Mouse (Mus musculus): Measurements from ENCODE around the gene Klhdc7b. TPM values are rescaled to one million over a fixed set of nuclear protein-coding genes. Genes with fewer than 3 reads are reported as not detected.
A peak's percentile ranks its signal among the peaks of the same experiment; 100 is the strongest.
"Not testable (repeated sequence)": the region's sequence is repeated elsewhere in the genome, so short reads cannot be mapped to it uniquely, and the experiment has no call there.

The Klhdc7b gene
- polyA plus RNA-seq, 1 experiment: not detected

GRCm38 (mm10) chr15:89429352-89430221, 44.9 kb downstream of the Klhdc7b start, which contains the start of the genes C730034F03Rik, Gm44502 and Chkb:
TSS of gene C730034F03Rik (plus strand) at chr15:89429589.
TSS of gene Gm44502 (minus strand) at chr15:89429696.
TSS of gene Chkb (minus strand) at chr15:89429908.
- H3K4me3 ChIP-seq (replicated peaks): peak within 1 kb of the TSS; percentile 97
- TF ChIP-seq GATA1 (IDR thresholded peaks at IDR 0.05; ENCODE audit: low read length): peak; percentile 17; the same call in 1 of the 2 replicates
- no peak for TF ChIP-seq TAL1 (IDR thresholded peaks at IDR 0.05; ENCODE audit: low read length)
- peaks cover 33% of the 10 kb centered on the region for H3K36me3 ChIP-seq (ENCODE audit: control insufficient read depth)
- no peaks in the 10 kb centered on the region for H3K27me3 ChIP-seq (ENCODE audit: control insufficient read depth)
- peaks cover 51% of the 10 kb centered on the region for H3K4me1 ChIP-seq (ENCODE audit: control insufficient read depth)
- H3K9me3 ChIP-seq (ENCODE audit: control insufficient read depth, low read length): no peaks in the 10 kb centered on the region

- no peaks in the 10 kb centered on the region for H3K27me3 ChIP-seq (ENCODE audit: control insufficient read depth)
- H3K4me1 ChIP-seq (ENCODE audit: control insufficient read depth): peaks cover 47% of the 10 kb centered on the region
- TF ChIP-seq TAL1 (IDR thresholded peaks at IDR 0.05; ENCODE audit: low read length) (no peak), GATA1 (IDR thresholded peaks at IDR 0.05; ENCODE audit: low read length) (no peak)
- H3K4me3 ChIP-seq (replicated peaks): peak overlapping the region; percentile 97
- H3K36me3 ChIP-seq (ENCODE audit: control insufficient read depth): peaks cover 32% of the 10 kb centered on the region
- H3K9me3 ChIP-seq (ENCODE audit: control insufficient read depth, low read length): no peaks in the 10 kb centered on the region
These were observed 45.6 kb downstream of the Klhdc7b start for GRCm38 (mm10) chr15:89430341-89430740.

- Histone ChIP-seq H3K36me3 (ENCODE audit: control insufficient read depth) (peaks cover 28% of the 10 kb centered on the region), H3K4me3 (replicated peaks) (peak overlapping the region; percentile 97), H3K4me1 (ENCODE audit: control insufficient read depth) (peaks cover 43% of the 10 kb centered on the region)
- not testable (repeated sequence) for H3K27me3 ChIP-seq (ENCODE audit: control insufficient read depth); H3K9me3 ChIP-seq (ENCODE audit: control insufficient read depth, low read length)
These were observed 46.1 kb downstream of the Klhdc7b start for GRCm38 (mm10) chr15:89430771-89431170.

- H3K27me3 ChIP-seq (ENCODE audit: control insufficient read depth): no peaks in the 10 kb centered on the region
- TF ChIP-seq GATA1 (IDR thresholded peaks at IDR 0.05; ENCODE audit: low read length): no peak
- no peak for TF ChIP-seq TAL1 (IDR thresholded peaks at IDR 0.05; ENCODE audit: low read length)
- peak overlapping the region; percentile 97 for H3K4me3 ChIP-seq (replicated peaks)
- H3K36me3 ChIP-seq (ENCODE audit: control insufficient read depth): peaks cover 23% of the 10 kb centered on the region
- peaks cover 40% of the 10 kb centered on the region for H3K4me1 ChIP-seq (ENCODE audit: control insufficient read depth)
- no peaks in the 10 kb centered on the region for H3K9me3 ChIP-seq (ENCODE audit: control insufficient read depth, low read length)
These were observed 46.6 kb downstream of the Klhdc7b start for GRCm38 (mm10) chr15:89431271-89431670.

- no peak overlapping the region for H3K4me3 ChIP-seq (replicated peaks)
- H3K36me3 ChIP-seq (ENCODE audit: control insufficient read depth): peaks cover 17% of the 10 kb centered on the region
- H3K4me1 ChIP-seq (ENCODE audit: control insufficient read depth): peaks cover 40% of the 10 kb centered on the region
- no peak for TF ChIP-seq TAL1 (IDR thresholded peaks at IDR 0.05; ENCODE audit: low read length)
- no peak for TF ChIP-seq GATA1 (IDR thresholded peaks at IDR 0.05; ENCODE audit: low read length)
- no peaks in the 10 kb centered on the region for H3K9me3 ChIP-seq (ENCODE audit: control insufficient read depth, low read length)
- H3K27me3 ChIP-seq (ENCODE audit: control insufficient read depth): no peaks in the 10 kb centered on the region
These were observed 47.1 kb downstream of the Klhdc7b start for GRCm38 (mm10) chr15:89431806-89432205.

- H3K36me3 ChIP-seq (ENCODE audit: control insufficient read depth): peaks cover 7% of the 10 kb centered on the region
- H3K4me1 ChIP-seq (ENCODE audit: control insufficient read depth): peaks cover 36% of the 10 kb centered on the region
These were observed 48.2 kb downstream of the Klhdc7b start for GRCm38 (mm10) chr15:89432946-89433345.

GRCm38 (mm10) chr15:89434136-89434535, 49.4 kb downstream of the Klhdc7b start:
- TF ChIP-seq TAL1 (IDR thresholded peaks at IDR 0.05; ENCODE audit: low read length) (no peak), GATA1 (IDR thresholded peaks at IDR 0.05; ENCODE audit: low read length) (no peak)
- peaks cover 25% of the 10 kb centered on the region for H3K4me1 ChIP-seq (ENCODE audit: control insufficient read depth)
- H3K36me3 ChIP-seq (ENCODE audit: control insufficient read depth): peaks cover 3% of the 10 kb centered on the region
- H3K4me3 ChIP-seq (replicated peaks): no peak overlapping the region
- no peaks in the 10 kb centered on the region for H3K27me3 ChIP-seq (ENCODE audit: control insufficient read depth)
- no peaks in the 10 kb centered on the region for H3K9me3 ChIP-seq (ENCODE audit: control insufficient read depth, low read length)

More at GRCm38 (mm10) chr15:89432946-89433345, 48.2 kb downstream of the Klhdc7b start:
- H3K4me3 ChIP-seq (replicated peaks): no peak overlapping the region
- TF ChIP-seq GATA1 (IDR thresholded peaks at IDR 0.05; ENCODE audit: low read length) (no peak), TAL1 (IDR thresholded peaks at IDR 0.05; ENCODE audit: low read length) (no peak)
- H3K9me3 ChIP-seq (ENCODE audit: control insufficient read depth, low read length): no peaks in the 10 kb centered on the region
- no peaks in the 10 kb centered on the region for H3K27me3 ChIP-seq (ENCODE audit: control insufficient read depth)

- Histone ChIP-seq H3K27me3 (ENCODE audit: control insufficient read depth) (no peaks in the 10 kb centered on the region), H3K9me3 (ENCODE audit: control insufficient read depth, low read length) (no peaks in the 10 kb centered on the region), H3K4me1 (ENCODE audit: control insufficient read depth) (peaks cover 17% of the 10 kb centered on the region), H3K4me3 (replicated peaks) (no peak overlapping the region), H3K36me3 (ENCODE audit: control insufficient read depth) (peaks cover 3% of the 10 kb centered on the region)
- TF ChIP-seq TAL1 (IDR thresholded peaks at IDR 0.05; ENCODE audit: low read length): no peak
These were observed 51.2 kb downstream of the Klhdc7b start for GRCm38 (mm10) chr15:89435878-89436277.

Other genes starting within 250 kb of the Klhdc7b start
- gene Mapk12, start 244.2 kb upstream of the Klhdc7b start, polyA plus RNA-seq (2012): 0.02 and 0.03 TPM in 2 replicates
- 0.02 TPM in 1 of 2 replicates, not detected in the other for gene Mapk11, start 235.3 kb upstream of the Klhdc7b start, polyA plus RNA-seq (2012)
- 0.86 and 1.1 TPM in 2 replicates for gene Plxnb2, start 204.1 kb upstream of the Klhdc7b start, polyA plus RNA-seq (2012)
- gene Dennd6b, start 188.4 kb upstream of the Klhdc7b start, polyA plus RNA-seq (2012): 0.62 and 0.88 TPM in 2 replicates
- gene Ppp6r2, start 173.4 kb upstream of the Klhdc7b start, polyA plus RNA-seq (2012): 9.5 and 14.5 TPM in 2 replicates
- 28.7 and 42.5 TPM in 2 replicates for gene Sbf1, start 69.6 kb upstream of the Klhdc7b start, polyA plus RNA-seq (2012)
- gene Adm2, start 62.2 kb upstream of the Klhdc7b start, polyA plus RNA-seq (2012): 0.27 and 0.53 TPM in 2 replicates
- gene Miox, start 50.5 kb upstream of the Klhdc7b start, polyA plus RNA-seq (2012): not detected in 2 replicates
- gene Lmf2, start 29.3 kb upstream of the Klhdc7b start, polyA plus RNA-seq (2012): 29.8 and 31.5 TPM in 2 replicates
- 17.1 and 19.8 TPM in 2 replicates for gene Ncaph2, start 29.2 kb upstream of the Klhdc7b start, polyA plus RNA-seq (2012)
- 0.47 and 0.81 TPM in 2 replicates for gene Sco2, start 11.1 kb upstream of the Klhdc7b start, polyA plus RNA-seq (2012)
- 0.16 and 0.17 TPM in 2 replicates for gene Tymp, start 7.9 kb upstream of the Klhdc7b start, polyA plus RNA-seq (2012)
- gene Odf3b, start 5.6 kb upstream of the Klhdc7b start, polyA plus RNA-seq (2012): 0.44 and 0.65 TPM in 2 replicates
- gene Syce3, start 25.6 kb downstream of the Klhdc7b start, polyA plus RNA-seq (2012): not detected in 2 replicates
- 0.08 TPM in 1 of 2 replicates, not detected in the other for gene Cpt1b, start 40.9 kb downstream of the Klhdc7b start, polyA plus RNA-seq (2012)
- gene C730034F03Rik, start 44.7 kb downstream of the Klhdc7b start, polyA plus RNA-seq (2012): 0.03 and 0.05 TPM in 2 replicates
- gene Gm44502, start 44.8 kb downstream of the Klhdc7b start, polyA plus RNA-seq (2012): 0.08 and 0.15 TPM in 2 replicates
- gene Chkb, start 45.0 kb downstream of the Klhdc7b start, polyA plus RNA-seq (2012): 19.2 and 20.4 TPM in 2 replicates
- not detected in 2 replicates for gene Mapk8ip2, start 69.0 kb downstream of the Klhdc7b start, polyA plus RNA-seq (2012)
- 0.30 and 0.59 TPM in 2 replicates for gene Arsa, start 92.5 kb downstream of the Klhdc7b start, polyA plus RNA-seq (2012)
- gene Shank3, start 114.7 kb downstream of the Klhdc7b start, polyA plus RNA-seq (2012): 0.08 and 0.16 TPM in 2 replicates
- not detected in 2 replicates for gene Acr, start 183.4 kb downstream of the Klhdc7b start, polyA plus RNA-seq (2012)
- 0.17 and 0.28 TPM in 2 replicates for gene Rabl2, start 207.0 kb downstream of the Klhdc7b start, polyA plus RNA-seq (2012)

Data from erythroblast, embryonic 14.5 days (primary cell).